ENCODE assay signal across 7 mouse cellular contexts in genomic region chr11:107341293-107341692, GRCm38 (mm10).
A peak's percentile ranks its signal among the peaks of the same experiment; 100 is the strongest.
DNase-seq lines count a peak whose midpoint lies in the region; ATAC-seq and TF ChIP-seq lines count a peak whose summit lies in the region.

No protein-coding gene starts in this region.

- H3K9ac ChIP-seq in intestine, postnatal 0 days (ENCODE audit: low read depth, low read length) = no peak overlapping the region

- H3K27me3 ChIP-seq in cerebellum, adult 2 months (ENCODE audit: control insufficient read depth, insufficient read depth, low read length) = no peaks in the 10 kb centered on the region
- no peaks in the 10 kb centered on the region for H3K27me3 ChIP-seq in intestine, postnatal 0 days (replicated peaks; ENCODE audit: control insufficient read depth, insufficient read depth, low read length)

- no peaks in the 10 kb centered on the region for H3K9me3 ChIP-seq in intestine, postnatal 0 days (ENCODE audit: control insufficient read depth)

- H3K36me3 ChIP-seq in intestine, postnatal 0 days (ENCODE audit: control insufficient read depth, insufficient read depth) = no peaks in the 10 kb centered on the region

- H3K4me2 ChIP-seq in intestine, postnatal 0 days (replicated peaks; ENCODE audit: low read depth) = 0 out of 2 replicates have a peak overlapping the region, but pooled peaks have one; percentile 3

- TF ChIP-seq POLR2A in cerebellum, adult 2 months (IDR thresholded peaks at IDR 0.05; ENCODE audit: borderline replicate concordance, insufficient read depth, low read length) = no peak

- 9% methylated on average over 15 of the region's 15 CpGs for WGBS in cerebellum, adult 2 months
- WGBS in intestine, postnatal 0 days = 25% methylated on average over 15 of the region's 15 CpGs

- no peak overlapping the region for H3K27ac ChIP-seq in cerebellum, adult 2 months (ENCODE audit: insufficient read depth, low read length)
- no peak overlapping the region for H3K27ac ChIP-seq in intestine, postnatal 0 days (ENCODE audit: low read depth, low read length)

- H3K4me1 ChIP-seq in cerebellum, adult 2 months (ENCODE audit: control insufficient read depth, insufficient read depth, low read length) = peaks cover 21% of the 10 kb centered on the region
- H3K4me1 ChIP-seq in intestine, postnatal 0 days (replicated peaks; ENCODE audit: control insufficient read depth, insufficient read depth, low read length) = 0 out of 2 replicates have a peak, but pooled peaks cover 2% of the 10 kb centered on the region

- peak overlapping the region; percentile 4 for H3K4me3 ChIP-seq in cerebellum, adult 2 months (replicated peaks; ENCODE audit: insufficient read depth, low read depth, low read length)
- no peak overlapping the region for H3K4me3 ChIP-seq in intestine, postnatal 0 days (ENCODE audit: low read depth, low read length)

- ATAC-seq in intestine, postnatal 0 days = peak; percentile 71

- DNase-seq in adrenal gland, adult 18-20 months (ENCODE audit: low spot score in 2 of 2) = peak; percentile 57 to 67
- DNase-seq in cerebellum, adult 2 months = peak; percentile 55 to 64
- peak; percentile 75 to 81 for DNase-seq in heart, adult 18-20 months
- DNase-seq in lung, postnatal 14 days = peak; percentile 59
- DNase-seq in urinary bladder, postnatal 14 days (ENCODE audit: low spot score) = peak; percentile 47
- DNase-seq in frontal cortex, adult 2 months (ENCODE audit: extremely low spot score in 1 of 2, low spot score in 1 of 2) = no peak

- TF ChIP-seq CTCF in cerebellum, adult 2 months (IDR thresholded peaks at IDR 0.05; ENCODE audit: borderline replicate concordance, insufficient read depth, low read depth, low read length) = no peak
- no peak for TF ChIP-seq CTCF in intestine, postnatal 0 days (IDR thresholded peaks at IDR 0.05; ENCODE audit: low read depth)

Comparison
In these comparisons a context has a peak if more than half of its experiments do, and no peak if none do; other contexts are left out.
1. DNase-seq: peak in adrenal gland, adult 18-20 months (2 of 2), cerebellum, adult 2 months (2 of 2), heart, adult 18-20 months (2 of 2), lung, postnatal 14 days (single experiment) and urinary bladder, postnatal 14 days (single experiment); none in frontal cortex, adult 2 months (0 of 2).